Mouse (Mus musculus): ENCODE measurements around the gene Nemp2. TPM values are rescaled to one million over a fixed set of nuclear protein-coding genes. Genes with fewer than 3 reads are reported as not detected.

Nemp2 gene
- polyA plus RNA-seq, 1 experiment from 2014 or later: 8.5 TPM

GRCm38 (mm10) chr1:52660278-52660677, 29.8 kb downstream of the Nemp2 start:
- H3K4me3 ChIP-seq (ENCODE audit: low read depth, low read length): no peak overlapping the region
- H3K27ac ChIP-seq (ENCODE audit: low read depth, low read length): no peak overlapping the region
- ATAC-seq (replicated peaks; ENCODE audit: insufficient number of reproducible peaks, low FRiP score, low TSS enrichment): no peak
- no peaks in the 10 kb centered on the region for H3K9me3 ChIP-seq (replicated peaks; ENCODE audit: control insufficient read depth, low read length)
- no peaks in the 10 kb centered on the region for H3K36me3 ChIP-seq (ENCODE audit: control insufficient read depth, insufficient read depth, low read length)
- H3K27me3 ChIP-seq (ENCODE audit: control insufficient read depth, insufficient read depth, low read length): no peaks in the 10 kb centered on the region
- H3K4me2 ChIP-seq: no peak overlapping the region
- no peak overlapping the region for H3K9ac ChIP-seq (ENCODE audit: low read depth, low read length)
- WGBS (ENCODE audit: insufficient replicate concordance): 63% methylated on average over 2 of the region's 2 CpGs
- H3K4me1 ChIP-seq (ENCODE audit: control insufficient read depth, insufficient read depth, low read length): no peaks in the 10 kb centered on the region

- ATAC-seq (replicated peaks; ENCODE audit: insufficient number of reproducible peaks, low FRiP score, low TSS enrichment): no peak
- Histone ChIP-seq H3K9ac (ENCODE audit: low read depth, low read length) (no peak overlapping the region), H3K36me3 (ENCODE audit: control insufficient read depth, insufficient read depth, low read length) (no peaks in the 10 kb centered on the region), H3K9me3 (replicated peaks; ENCODE audit: control insufficient read depth, low read length) (no peaks in the 10 kb centered on the region), H3K27me3 (ENCODE audit: control insufficient read depth, insufficient read depth, low read length) (no peaks in the 10 kb centered on the region), H3K4me1 (ENCODE audit: control insufficient read depth, insufficient read depth, low read length) (no peaks in the 10 kb centered on the region), H3K27ac (ENCODE audit: low read depth, low read length) (no peak overlapping the region), H3K4me3 (ENCODE audit: low read depth, low read length) (no peak overlapping the region), H3K4me2 (no peak overlapping the region)
- 72% methylated on average over 12 of the region's 12 CpGs for WGBS (ENCODE audit: insufficient replicate concordance)
These were observed 30.3 kb downstream of the Nemp2 start for GRCm38 (mm10) chr1:52660765-52661164.

GRCm38 (mm10) chr1:52663228-52663627, 32.7 kb downstream of the Nemp2 start:
- Histone ChIP-seq H3K4me3 (ENCODE audit: low read depth, low read length) (no peak overlapping the region), H3K27me3 (ENCODE audit: control insufficient read depth, insufficient read depth, low read length) (no peaks in the 10 kb centered on the region), H3K9me3 (replicated peaks; ENCODE audit: control insufficient read depth, low read length) (no peaks in the 10 kb centered on the region), H3K36me3 (ENCODE audit: control insufficient read depth, insufficient read depth, low read length) (no peaks in the 10 kb centered on the region), H3K4me2 (no peak overlapping the region), H3K4me1 (ENCODE audit: control insufficient read depth, insufficient read depth, low read length) (no peaks in the 10 kb centered on the region), H3K9ac (ENCODE audit: low read depth, low read length) (no peak overlapping the region), H3K27ac (ENCODE audit: low read depth, low read length) (no peak overlapping the region)
- whole genome bisulfite sequencing (ENCODE audit: insufficient replicate concordance): 86% methylated on average over 7 of the region's 7 CpGs
- no peak for ATAC-seq (replicated peaks; ENCODE audit: insufficient number of reproducible peaks, low FRiP score, low TSS enrichment)

- no peak overlapping the region for H3K27ac ChIP-seq (ENCODE audit: low read depth, low read length)
These were observed 38.3 kb downstream of the Nemp2 start for GRCm38 (mm10) chr1:52668743-52669323.

GRCm38 (mm10) chr1:52669931-52670330, 39.4 kb downstream of the Nemp2 start:
- Histone ChIP-seq H3K4me1 (ENCODE audit: control insufficient read depth, insufficient read depth, low read length) (no peaks in the 10 kb centered on the region), H3K36me3 (ENCODE audit: control insufficient read depth, insufficient read depth, low read length) (no peaks in the 10 kb centered on the region), H3K9me3 (replicated peaks; ENCODE audit: control insufficient read depth, low read length) (no peaks in the 10 kb centered on the region), H3K4me3 (ENCODE audit: low read depth, low read length) (no peak overlapping the region), H3K27ac (ENCODE audit: low read depth, low read length) (no peak overlapping the region), H3K27me3 (ENCODE audit: control insufficient read depth, insufficient read depth, low read length) (no peaks in the 10 kb centered on the region), H3K9ac (ENCODE audit: low read depth, low read length) (no peak overlapping the region), H3K4me2 (no peak overlapping the region)
- 93% methylated on average over 1 of the region's 1 CpGs for WGBS (ENCODE audit: insufficient replicate concordance)
- no peak for ATAC-seq (replicated peaks; ENCODE audit: insufficient number of reproducible peaks, low FRiP score, low TSS enrichment)

More at GRCm38 (mm10) chr1:52668743-52669323, 38.3 kb downstream of the Nemp2 start:
- Histone ChIP-seq H3K36me3 (ENCODE audit: control insufficient read depth, insufficient read depth, low read length) (no peaks in the 10 kb centered on the region), H3K27me3 (ENCODE audit: control insufficient read depth, insufficient read depth, low read length) (no peaks in the 10 kb centered on the region), H3K4me3 (ENCODE audit: low read depth, low read length) (no peak overlapping the region), H3K4me2 (no peak overlapping the region), H3K4me1 (ENCODE audit: control insufficient read depth, insufficient read depth, low read length) (no peaks in the 10 kb centered on the region), H3K9me3 (replicated peaks; ENCODE audit: control insufficient read depth, low read length) (no peaks in the 10 kb centered on the region), H3K9ac (ENCODE audit: low read depth, low read length) (no peak overlapping the region)
- no peak for ATAC-seq (replicated peaks; ENCODE audit: insufficient number of reproducible peaks, low FRiP score, low TSS enrichment)
- 39% methylated on average over 7 of the region's 7 CpGs for WGBS (ENCODE audit: insufficient replicate concordance)

- Histone ChIP-seq H3K4me3 (ENCODE audit: low read depth, low read length) (no peak overlapping the region), H3K4me2 (peak overlapping the region; percentile 2; the same call in 1 of the 2 replicates), H3K27me3 (ENCODE audit: control insufficient read depth, insufficient read depth, low read length) (no peaks in the 10 kb centered on the region), H3K4me1 (ENCODE audit: control insufficient read depth, insufficient read depth, low read length) (peaks cover 8% of the 10 kb centered on the region; the same call in 1 of the 2 replicates), H3K9me3 (replicated peaks; ENCODE audit: control insufficient read depth, low read length) (no peaks in the 10 kb centered on the region), H3K27ac (ENCODE audit: low read depth, low read length) (peak overlapping the region; percentile 85), H3K36me3 (ENCODE audit: control insufficient read depth, insufficient read depth, low read length) (no peaks in the 10 kb centered on the region), H3K9ac (ENCODE audit: low read depth, low read length) (no peak overlapping the region)
- ATAC-seq (replicated peaks; ENCODE audit: insufficient number of reproducible peaks, low FRiP score, low TSS enrichment): peak; percentile 49
- WGBS (ENCODE audit: insufficient replicate concordance): 55% methylated on average over 7 of the region's 7 CpGs
These were observed 45.4 kb downstream of the Nemp2 start for GRCm38 (mm10) chr1:52675561-52676551.

- Histone ChIP-seq H3K4me1 (ENCODE audit: control insufficient read depth, insufficient read depth, low read length) (peaks cover 8% of the 10 kb centered on the region; the same call in 1 of the 2 replicates), H3K9ac (ENCODE audit: low read depth, low read length) (no peak overlapping the region), H3K4me3 (ENCODE audit: low read depth, low read length) (no peak overlapping the region), H3K4me2 (no peak overlapping the region), H3K27me3 (ENCODE audit: control insufficient read depth, insufficient read depth, low read length) (no peaks in the 10 kb centered on the region), H3K36me3 (ENCODE audit: control insufficient read depth, insufficient read depth, low read length) (no peaks in the 10 kb centered on the region), H3K9me3 (replicated peaks; ENCODE audit: control insufficient read depth, low read length) (no peaks in the 10 kb centered on the region), H3K27ac (ENCODE audit: low read depth, low read length) (peak overlapping the region; percentile 85)
- ATAC-seq (replicated peaks; ENCODE audit: insufficient number of reproducible peaks, low FRiP score, low TSS enrichment): peak; percentile 81
- 23% methylated on average over 3 of the region's 3 CpGs for WGBS (ENCODE audit: insufficient replicate concordance)
These were observed 46.1 kb downstream of the Nemp2 start for GRCm38 (mm10) chr1:52676621-52677020.

GRCm38 (mm10) chr1:52683550-52683949, 53.0 kb downstream of the Nemp2 start:
- no peaks in the 10 kb centered on the region for H3K27me3 ChIP-seq (ENCODE audit: control insufficient read depth, insufficient read depth, low read length)
- no peak overlapping the region for H3K4me3 ChIP-seq (ENCODE audit: low read depth, low read length)
- WGBS (ENCODE audit: insufficient replicate concordance): 67% methylated on average over 4 of the region's 4 CpGs
- no peak overlapping the region for H3K9ac ChIP-seq (ENCODE audit: low read depth, low read length)
- H3K4me2 ChIP-seq: no peak overlapping the region
- no peak for ATAC-seq (replicated peaks; ENCODE audit: insufficient number of reproducible peaks, low FRiP score, low TSS enrichment)
- no peaks in the 10 kb centered on the region for H3K9me3 ChIP-seq (replicated peaks; ENCODE audit: control insufficient read depth, low read length)
- H3K27ac ChIP-seq (ENCODE audit: low read depth, low read length): no peak overlapping the region
- H3K4me1 ChIP-seq (ENCODE audit: control insufficient read depth, insufficient read depth, low read length): no peaks in the 10 kb centered on the region
- H3K36me3 ChIP-seq (ENCODE audit: control insufficient read depth, insufficient read depth, low read length): no peaks in the 10 kb centered on the region
